Mouse (Mus musculus) heart, postnatal 14 days (tissue): ENCODE results near the gene Gm21304. TPM values are rescaled to one million over a fixed set of nuclear protein-coding genes. Genes with fewer than 3 reads are reported as not detected.
"Not testable (repeated sequence)": the region's sequence is repeated elsewhere in the genome, so short reads cannot be mapped to it uniquely, and the experiment has no call there.

Experiments
- DNase-seq, 2 experiments: peaks; one replicate each; pipeline ENCODE4 v3.0.0; 2021 to 2022
- intact Hi-C: fragments of 180-260 bp; cut with DNase I; formaldehyde crosslinking; loops from one replicate; pipeline ENCODE4 v1.15.1; 2025
- long read RNA-seq, 2 experiments: library from polyadenylated mRNA; stranded (forward); transcript quantifications; one replicate each; pipeline ENCODE4 v2.0.0; 2021
- total RNA-seq, 2 experiments: library from RNA; stranded (reverse); gene quantifications; 2 replicates each; pipeline ENCODE4 v1.2.3; 2021

The Gm21304 gene
- total RNA-seq = not detected
- long read RNA-seq, experiment 1 = 0 reads
- long read RNA-seq, experiment 2 = 0 reads

DNA sequence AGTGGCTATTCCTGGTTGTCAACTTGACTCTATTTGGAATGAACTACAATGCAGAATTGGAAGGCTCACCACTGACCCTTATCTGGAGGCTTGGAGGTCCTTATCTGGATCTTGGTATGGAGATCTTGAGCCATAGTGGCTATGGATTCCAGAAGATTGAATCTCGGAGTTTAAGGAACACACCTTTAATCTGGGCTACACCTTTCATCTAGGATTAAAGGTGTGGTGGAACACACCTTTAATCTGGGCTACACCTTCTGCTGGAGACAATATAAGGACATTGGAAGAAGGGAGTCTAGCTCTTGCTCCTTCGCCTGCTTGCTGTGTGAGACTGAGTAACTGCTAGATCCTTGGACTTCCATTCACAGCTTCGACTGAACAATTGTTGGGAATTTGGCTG, at the start of gene Gm21304:
Gene Gm21304 (plus strand): TSS at position 301 of the 400 bp plus-strand sequence.
- DNase-seq, intact Hi-C loops: not testable (repeated sequence)

DNA sequence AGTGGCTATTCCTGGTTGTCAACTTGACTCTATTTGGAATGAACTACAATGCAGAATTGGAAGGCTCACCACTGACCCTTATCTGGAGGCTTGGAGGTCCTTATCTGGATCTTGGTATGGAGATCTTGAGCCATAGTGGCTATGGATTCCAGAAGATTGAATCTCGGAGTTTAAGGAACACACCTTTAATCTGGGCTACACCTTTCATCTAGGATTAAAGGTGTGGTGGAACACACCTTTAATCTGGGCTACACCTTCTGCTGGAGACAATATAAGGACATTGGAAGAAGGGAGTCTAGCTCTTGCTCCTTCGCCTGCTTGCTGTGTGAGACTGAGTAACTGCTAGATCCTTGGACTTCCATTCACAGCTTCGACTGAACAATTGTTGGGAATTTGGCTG, 25.6 kb upstream of the Gm21304 start, which contains the start of gene Gm21293:
Gene Gm21293 (plus strand): TSS at position 301 of the 400 bp plus-strand sequence.
- intact Hi-C loops, DNase-seq: not testable (repeated sequence)

DNA sequence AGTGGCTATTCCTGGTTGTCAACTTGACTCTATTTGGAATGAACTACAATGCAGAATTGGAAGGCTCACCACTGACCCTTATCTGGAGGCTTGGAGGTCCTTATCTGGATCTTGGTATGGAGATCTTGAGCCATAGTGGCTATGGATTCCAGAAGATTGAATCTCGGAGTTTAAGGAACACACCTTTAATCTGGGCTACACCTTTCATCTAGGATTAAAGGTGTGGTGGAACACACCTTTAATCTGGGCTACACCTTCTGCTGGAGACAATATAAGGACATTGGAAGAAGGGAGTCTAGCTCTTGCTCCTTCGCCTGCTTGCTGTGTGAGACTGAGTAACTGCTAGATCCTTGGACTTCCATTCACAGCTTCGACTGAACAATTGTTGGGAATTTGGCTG, 17.1 kb upstream of the Gm21304 start, which contains the start of gene Gm6763:
Gene Gm6763 (plus strand): TSS at position 301 of the 400 bp plus-strand sequence.
- intact Hi-C loops, DNase-seq: not testable (repeated sequence)

DNA sequence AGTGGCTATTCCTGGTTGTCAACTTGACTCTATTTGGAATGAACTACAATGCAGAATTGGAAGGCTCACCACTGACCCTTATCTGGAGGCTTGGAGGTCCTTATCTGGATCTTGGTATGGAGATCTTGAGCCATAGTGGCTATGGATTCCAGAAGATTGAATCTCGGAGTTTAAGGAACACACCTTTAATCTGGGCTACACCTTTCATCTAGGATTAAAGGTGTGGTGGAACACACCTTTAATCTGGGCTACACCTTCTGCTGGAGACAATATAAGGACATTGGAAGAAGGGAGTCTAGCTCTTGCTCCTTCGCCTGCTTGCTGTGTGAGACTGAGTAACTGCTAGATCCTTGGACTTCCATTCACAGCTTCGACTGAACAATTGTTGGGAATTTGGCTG, 8.6 kb upstream of the Gm21304 start, which contains the start of gene Gm8764:
Gene Gm8764 (plus strand): TSS at position 301 of the 400 bp plus-strand sequence.
- DNase-seq, intact Hi-C loops: not testable (repeated sequence)

- DNase-seq = not testable (repeated sequence)
These were observed 8.4 kb downstream of the Gm21304 start, which contains the start of gene Gm21312 for GRCm38 (mm10) chr10:104176724-104177123. Gene Gm21312, plus strand, starts transcription at chr10:104177024.

DNA sequence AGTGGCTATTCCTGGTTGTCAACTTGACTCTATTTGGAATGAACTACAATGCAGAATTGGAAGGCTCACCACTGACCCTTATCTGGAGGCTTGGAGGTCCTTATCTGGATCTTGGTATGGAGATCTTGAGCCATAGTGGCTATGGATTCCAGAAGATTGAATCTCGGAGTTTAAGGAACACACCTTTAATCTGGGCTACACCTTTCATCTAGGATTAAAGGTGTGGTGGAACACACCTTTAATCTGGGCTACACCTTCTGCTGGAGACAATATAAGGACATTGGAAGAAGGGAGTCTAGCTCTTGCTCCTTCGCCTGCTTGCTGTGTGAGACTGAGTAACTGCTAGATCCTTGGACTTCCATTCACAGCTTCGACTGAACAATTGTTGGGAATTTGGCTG, 16.9 kb downstream of the Gm21304 start, which contains the start of gene Gm20765:
Gene Gm20765 (plus strand): TSS at position 301 of the 400 bp plus-strand sequence.
- DNase-seq, intact Hi-C loops: not testable (repeated sequence)

More at GRCm38 (mm10) chr10:104176724-104177123, 8.4 kb downstream of the Gm21304 start, which contains the start of gene Gm21312:
- intact Hi-C loops = not testable (repeated sequence)

DNA sequence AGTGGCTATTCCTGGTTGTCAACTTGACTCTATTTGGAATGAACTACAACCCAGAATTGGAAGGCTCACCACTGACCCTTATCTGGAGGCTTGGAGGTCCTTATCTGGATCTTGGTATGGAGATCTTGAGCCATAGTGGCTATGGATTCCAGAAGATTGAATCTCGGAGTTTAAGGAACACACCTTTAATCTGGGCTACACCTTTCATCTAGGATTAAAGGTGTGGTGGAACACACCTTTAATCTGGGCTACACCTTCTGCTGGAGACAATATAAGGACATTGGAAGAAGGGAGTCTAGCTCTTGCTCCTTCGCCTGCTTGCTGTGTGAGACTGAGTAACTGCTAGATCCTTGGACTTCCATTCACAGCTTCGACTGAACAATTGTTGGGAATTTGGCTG, 25.4 kb downstream of the Gm21304 start, which contains the start of gene Gm4340:
Gene Gm4340 (plus strand): TSS at position 301 of the 400 bp plus-strand sequence.
- DNase-seq, intact Hi-C loops: not testable (repeated sequence)

GRCm38 (mm10) chr10:104209655-104210054, 41.3 kb downstream of the Gm21304 start:
- no peak for DNase-seq
- intact Hi-C loops = no loop called here

DNA sequence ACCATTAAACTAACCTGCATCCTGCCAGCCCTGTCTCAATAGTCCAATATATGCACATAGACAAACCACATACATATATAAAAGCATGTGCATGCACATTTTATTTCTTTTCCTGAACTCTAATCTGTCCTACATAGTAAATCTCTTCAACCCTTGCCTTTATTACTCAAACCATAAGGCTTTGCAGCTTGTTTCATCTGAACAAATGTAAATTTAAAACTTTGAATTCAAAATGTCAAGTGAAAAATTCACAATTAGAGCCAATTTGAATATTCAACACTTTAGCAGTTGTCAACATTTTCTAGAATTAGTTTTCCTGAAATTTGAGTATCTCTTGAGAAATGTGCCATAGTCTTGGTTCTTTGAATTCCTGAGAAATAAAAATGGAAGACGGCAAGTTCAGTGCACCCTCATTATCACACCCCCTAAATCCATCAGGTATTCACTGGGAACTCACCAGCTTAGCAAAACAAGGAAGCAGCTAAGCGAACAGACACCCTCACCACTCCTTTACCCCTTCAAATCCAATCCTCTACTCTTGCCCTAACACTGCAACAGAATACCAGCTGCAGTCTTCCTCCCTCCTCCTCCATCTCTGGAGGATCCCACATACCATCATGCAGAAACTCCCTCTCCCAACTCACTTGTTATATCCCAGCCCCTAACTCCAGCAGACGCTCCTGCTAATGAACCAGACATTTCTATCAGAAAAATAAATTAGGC, 42.1 kb downstream of the Gm21304 start:
- no peak for DNase-seq
- intact Hi-C loops = no loop called here

- intact Hi-C loops = no loop called here
- no peak for DNase-seq
These were observed 46.2 kb downstream of the Gm21304 start for GRCm38 (mm10) chr10:104214527-104214926.

Other genes with a start within 250 kb of the Gm21304 start
- not detected for gene Gm21293, start 25.5 kb upstream of the Gm21304 start, total RNA-seq
- gene Gm6763, start 17.0 kb upstream of the Gm21304 start, total RNA-seq = not detected
- gene Gm8764, start 8.5 kb upstream of the Gm21304 start, total RNA-seq = not detected
- not detected for gene Gm21312, start 8.5 kb downstream of the Gm21304 start, total RNA-seq
- not detected for gene Gm20765, start 17.0 kb downstream of the Gm21304 start, total RNA-seq
- gene Gm4340, start 25.5 kb downstream of the Gm21304 start, total RNA-seq = not detected